Mouse (Mus musculus): Measurements from ENCODE around the gene Dld.

DNA sequence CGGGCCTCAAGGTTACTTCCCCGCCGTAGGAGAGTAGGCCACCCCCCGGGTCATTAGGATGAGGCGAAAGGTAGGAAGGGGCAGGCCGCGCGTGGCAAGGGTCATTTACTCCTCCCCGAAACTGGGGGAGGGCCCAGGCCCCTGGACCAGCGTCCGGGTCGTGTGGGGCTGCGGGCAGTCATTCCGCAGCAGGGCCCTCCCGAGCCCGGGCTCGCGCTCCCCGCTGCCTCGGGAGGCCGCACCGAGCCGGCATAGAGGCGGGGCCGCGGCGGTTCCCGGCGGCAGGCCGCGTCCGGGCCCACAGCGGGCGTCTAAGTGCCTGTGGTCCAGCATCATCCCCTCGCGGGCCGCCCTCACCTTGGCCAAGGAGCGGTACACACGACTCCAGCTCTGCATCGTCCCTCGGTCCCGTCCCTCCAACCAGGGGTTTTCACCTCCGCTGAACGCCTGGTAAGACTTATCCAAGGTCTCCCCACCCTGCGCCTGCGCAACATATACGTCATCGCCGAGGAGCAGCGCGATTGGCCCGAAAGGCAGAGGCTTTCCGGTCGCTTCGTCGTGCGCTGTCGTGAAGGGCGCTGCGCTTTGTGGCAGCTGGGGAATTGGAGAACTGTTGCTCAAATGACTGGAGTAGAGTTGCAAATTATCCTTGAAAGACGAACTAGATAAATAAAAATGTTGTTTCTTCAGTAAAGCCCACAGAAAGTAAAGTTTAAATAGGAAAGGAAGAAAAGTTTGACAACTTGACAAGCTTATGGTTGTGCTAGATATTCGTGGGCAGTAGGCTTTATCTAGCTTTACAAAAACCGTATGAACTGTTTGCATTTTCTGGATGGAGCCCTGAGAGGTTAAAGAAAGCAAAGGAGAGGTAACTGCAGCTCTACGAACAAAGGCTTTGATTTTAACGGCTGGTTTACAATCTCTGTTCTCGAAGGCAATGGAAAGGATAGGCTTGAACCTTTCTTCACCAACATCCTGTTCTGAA, at the start of gene Dld:
- TF ChIP-seq POLR2A (IDR thresholded peaks at IDR 0.05; ENCODE audit: borderline replicate concordance, low read depth, low read length) (peak; percentile 51; the same call in 1 of the 2 replicates), CTCF (IDR thresholded peaks at IDR 0.05; ENCODE audit: low read depth, low read length) (no peak)

Data from bone marrow macrophage, adult 2 months (primary cell).